Mouse (Mus musculus): Measurements from ENCODE around the gene Glud1. TPM values are rescaled to one million over a fixed set of nuclear protein-coding genes. Genes with fewer than 3 reads are reported as not detected.

Glud1 gene
- polyA plus RNA-seq, 1 experiment from 2014 or later = 89.4 TPM

DNA sequence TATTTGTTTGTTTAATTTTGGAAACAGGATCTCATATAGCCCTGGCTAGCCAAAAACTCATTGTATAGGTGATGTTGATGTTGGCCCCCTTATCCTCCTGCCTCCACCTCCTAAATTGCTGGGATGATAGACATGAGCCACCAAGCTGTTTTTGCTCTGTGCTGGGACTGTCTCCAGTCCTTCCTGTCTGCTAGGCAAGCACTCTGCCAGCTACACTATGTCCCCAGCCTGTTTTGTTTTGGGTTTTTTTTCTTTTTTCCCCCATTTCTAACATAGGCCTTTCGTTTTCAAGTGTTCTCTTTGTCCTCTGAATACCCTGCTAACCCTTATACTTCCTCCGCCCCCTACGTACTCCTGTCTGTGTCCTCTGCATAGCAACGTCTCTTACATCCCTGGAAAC is 82.8 kb downstream of the Glud1 start:
- Histone ChIP-seq H3K4me1 (replicated peaks; ENCODE audit: control insufficient read depth, insufficient read depth, low read length) (no peaks in the 10 kb centered on the region), H3K27me3 (ENCODE audit: control insufficient read depth, insufficient read depth, low read length) (no peaks in the 10 kb centered on the region), H3K4me3 (ENCODE audit: low read depth, low read length) (no peak overlapping the region), H3K4me2 (ENCODE audit: low read depth, low read length, severe bottlenecking) (no peak overlapping the region), H3K36me3 (ENCODE audit: control insufficient read depth, insufficient read depth, low read length) (no peaks in the 10 kb centered on the region), H3K27ac (ENCODE audit: low read depth, low read length) (no peak overlapping the region), H3K9me3 (ENCODE audit: control insufficient read depth, low read length) (no peaks in the 10 kb centered on the region; the same call in 1 of the 2 replicates), H3K9ac (ENCODE audit: low read length) (no peak overlapping the region)
- 60% methylated on average over 4 of the region's 4 CpGs for WGBS
- ATAC-seq (replicated peaks; ENCODE audit: low FRiP score) (no peak), DNase-seq (ENCODE audit: low spot score) (peak; percentile 35)

Other genes with a start within 250 kb of the Glud1 start
- gene Anxa8, start 224.7 kb upstream of the Glud1 start, polyA plus RNA-seq (2014; fragmentation: Nextera tagmentation; extraction: Ambion mirVana) = 0.88 and 1.2 TPM in 2 replicates
- not detected in 2 replicates for gene A630023A22Rik, start 208.0 kb upstream of the Glud1 start, polyA plus RNA-seq (2014; fragmentation: Nextera tagmentation; extraction: Ambion mirVana)
- gene Npy4r, start 158.2 kb upstream of the Glud1 start, polyA plus RNA-seq (2014; fragmentation: Nextera tagmentation; extraction: Ambion mirVana) = not detected in 2 replicates
- 0.41 and 0.44 TPM in 2 replicates for gene Gprin2, start 109.1 kb upstream of the Glud1 start, polyA plus RNA-seq (2014; fragmentation: Nextera tagmentation; extraction: Ambion mirVana)
- 0.15 and 0.35 TPM in 2 replicates for gene Syt15, start 91.1 kb upstream of the Glud1 start, polyA plus RNA-seq (2014; fragmentation: Nextera tagmentation; extraction: Ambion mirVana)
- gene Shld2, start 234 bp upstream of the Glud1 start, polyA plus RNA-seq (2014; fragmentation: Nextera tagmentation; extraction: Ambion mirVana) = 9.0 and 10.3 TPM in 2 replicates
- gene Fam25c, start 44.7 kb downstream of the Glud1 start, polyA plus RNA-seq (2014; fragmentation: Nextera tagmentation; extraction: Ambion mirVana) = not detected in 2 replicates
- 3.7 and 5.4 TPM in 2 replicates for gene Sncg, start 64.1 kb downstream of the Glud1 start, polyA plus RNA-seq (2014; fragmentation: Nextera tagmentation; extraction: Ambion mirVana)
- gene Mmrn2, start 64.7 kb downstream of the Glud1 start, polyA plus RNA-seq (2014; fragmentation: Nextera tagmentation; extraction: Ambion mirVana) = 7.2 and 7.6 TPM in 2 replicates
- gene Bmpr1a, start 192.6 kb downstream of the Glud1 start, polyA plus RNA-seq (2014; fragmentation: Nextera tagmentation; extraction: Ambion mirVana) = 56.0 and 60.4 TPM in 2 replicates
- gene 9230112D13Rik, start 212.1 kb downstream of the Glud1 start, polyA plus RNA-seq (2014; fragmentation: Nextera tagmentation; extraction: Ambion mirVana) = not detected in 2 replicates

All from forebrain, embryonic 11.5 days (tissue).